Mouse (Mus musculus) G1E (cell line): ENCODE data around the gene Tbc1d17.

Source experiments
- CTCF ChIP-seq: IDR thresholded peaks from 2 replicates; pipeline ENCODE4 v1.5.1; 2012; ENCODE audit warnings: low read depth, low read length, inconsistent platforms, mixed read lengths
- GATA1 ChIP-seq: IDR thresholded peaks from 2 replicates; pipeline ENCODE4 v1.6.1; 2012; ENCODE audit warnings: borderline replicate concordance, low read length, inconsistent platforms, mixed read lengths
- GATA2 ChIP-seq: IDR thresholded peaks from 2 replicates; pipeline ENCODE4 v1.6.1; 2012; ENCODE audit warnings: low read depth, low read length, inconsistent platforms, borderline replicate concordance
- TAL1 ChIP-seq: conservative IDR thresholded peaks from 2 replicates; pipeline ENCODE4 v1.6.1; 2012; ENCODE audit warnings: low read depth, low read length, inconsistent platforms, mixed read lengths

- TF ChIP-seq GATA1 (no peak), CTCF (no peak), TAL1 (no peak), GATA2 (no peak)
Measured at GRCm38 (mm10) chr7:44814423-44814822, 34.5 kb downstream of the Tbc1d17 start.
